Comparison of ENCODE assay signal across 28 mouse cellular contexts in the genomic region with DNA sequence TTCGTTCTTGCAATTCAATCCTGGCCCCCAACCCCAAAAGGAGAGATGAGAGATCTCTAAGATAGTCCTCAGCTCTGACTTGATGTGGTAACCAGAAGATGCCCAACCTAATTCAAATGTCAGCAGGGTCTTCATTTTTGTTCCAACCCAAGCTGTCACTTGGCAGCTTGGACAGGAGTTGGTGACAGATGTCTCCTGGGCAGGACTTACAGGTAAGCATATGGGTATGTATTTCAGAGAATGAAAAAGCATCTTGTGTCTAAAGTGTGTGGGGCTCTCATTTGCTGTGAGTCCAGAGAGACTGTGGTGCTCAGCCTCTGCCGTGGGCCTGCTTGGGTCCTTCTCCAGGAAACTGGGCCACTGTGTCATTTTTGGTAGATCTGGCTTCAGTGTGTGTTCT. TPM values are rescaled to one million over a fixed set of nuclear protein-coding genes. Genes with fewer than 3 reads are reported as not detected.
DNase-seq lines count a peak whose midpoint lies in the region.
"Had no signal": no experiment of that assay in that cellular context is flagged by ENCODE, and none has a peak within 500 bp of the region (broad histone marks: within the 10 kb centered on the region; RNA-seq: fewer than 3 reads in every experiment).

No protein-coding gene starts in this region.

- no peaks in the 10 kb centered on the region for H3K9me3 ChIP-seq in heart, embryonic 10.5 days
- H3K9me3 ChIP-seq: embryonic facial prominence, embryonic 10.5 days; embryonic facial prominence, embryonic 15.5 days; forebrain, embryonic 12.5 days; G1E; heart, embryonic 15.5 days; hindbrain, embryonic 13.5 days; limb, embryonic 10.5 days; limb, embryonic 15.5 days; liver, embryonic 13.5 days; midbrain, embryonic 13.5 days; neural tube, embryonic 15.5 days had no signal

- no peak overlapping the region for H3K4me3 ChIP-seq in heart, embryonic 10.5 days
- H3K4me3 ChIP-seq: embryonic facial prominence, embryonic 10.5 days; embryonic facial prominence, embryonic 15.5 days; forebrain, embryonic 12.5 days; heart, embryonic 15.5 days; hindbrain, embryonic 13.5 days; layer of hippocampus, adult 2 months; limb, embryonic 10.5 days; limb, embryonic 15.5 days; liver, embryonic 13.5 days; midbrain, embryonic 13.5 days; neural tube, embryonic 15.5 days had no signal

- no peaks in the 10 kb centered on the region for H3K27me3 ChIP-seq in heart, embryonic 10.5 days (ENCODE audit: insufficient read depth, poor library complexity, severe bottlenecking)
- H3K27me3 ChIP-seq: heart, embryonic 15.5 days; limb, embryonic 15.5 days; liver, embryonic 13.5 days had no signal

- peaks cover 18% of the 10 kb centered on the region; the same call in 1 of the 2 replicates for H3K4me1 ChIP-seq in heart, embryonic 10.5 days
- H3K4me1 ChIP-seq: embryonic facial prominence, embryonic 15.5 days; heart, embryonic 15.5 days; liver, embryonic 13.5 days had no signal

- no peak for DNase-seq in heart, embryonic 10.5 days (ENCODE audit: low spot score)
- DNase-seq in heart, postnatal 4 days, result no peak
- DNase-seq in cerebellum, adult 11 months, result peak; percentile 61
- DNase-seq in cerebellum, adult 9-10 months, result peak; percentile 87
- DNase-seq in cerebellum, postnatal 36 days, result peak; percentile 61 to 70
- DNase-seq in left cerebral cortex, adult 11 months (ENCODE audit: low spot score), result no peak
- no peak for DNase-seq in layer of hippocampus, adult 11-12 months (ENCODE audit: low spot score)
- DNase-seq: adrenal gland, postnatal 10 days; gastrocnemius, postnatal 10 days; kidney, adult 9 months; kidney, postnatal 25 days; liver, embryonic 13.5 days; lung, adult 18-20 months; retina, postnatal 1 day; right cerebral cortex, postnatal 25 days; thymus, postnatal 14 days had no signal

- H3K36me3 ChIP-seq in heart, embryonic 10.5 days, result no peaks in the 10 kb centered on the region
- H3K36me3 ChIP-seq: embryonic facial prominence, embryonic 10.5 days; embryonic facial prominence, embryonic 15.5 days; forebrain, embryonic 12.5 days; G1E; heart, embryonic 15.5 days; hindbrain, embryonic 13.5 days; limb, embryonic 10.5 days; limb, embryonic 15.5 days; liver, embryonic 13.5 days; midbrain, embryonic 13.5 days; neural tube, embryonic 15.5 days had no signal

- 83% methylated on average over 2 of the region's 2 CpGs for WGBS in heart, embryonic 10.5 days

- 0 out of 2 replicates have a peak overlapping the region, but pooled peaks have one; percentile 7 for H3K27ac ChIP-seq in heart, embryonic 10.5 days
- H3K27ac ChIP-seq: embryonic facial prominence, embryonic 10.5 days; embryonic facial prominence, embryonic 15.5 days; forebrain, embryonic 12.5 days; heart, embryonic 15.5 days; hindbrain, embryonic 13.5 days; layer of hippocampus, adult 2 months; limb, embryonic 10.5 days; limb, embryonic 15.5 days; liver, embryonic 13.5 days; macrophage; midbrain, embryonic 13.5 days; neural tube, embryonic 15.5 days had no signal

RNA-seq across cellular contexts. Expression of gene Nav2, which starts 23.6 kb away (rescaled TPM):
- 23.3 and 27.7 TPM in 2 replicates for polyA plus RNA-seq in heart, embryonic 10.5 days (2016; fragmentation: Nextera tagmentation; extraction: Ambion mirVana)
- 100 to 1,000 TPM; 106 to 112 TPM for total RNA-seq in heart, postnatal 4 days (2021)
- polyA plus RNA-seq: G1E had no signal

RNA-seq across cellular contexts. Expression of gene E2f8, which starts 50.7 kb away (rescaled TPM):
- 21.9 and 25.4 TPM in 2 replicates for polyA plus RNA-seq in heart, embryonic 10.5 days (2016; fragmentation: Nextera tagmentation; extraction: Ambion mirVana)
- 10 to 100 TPM; 17.6 to 18.5 TPM for total RNA-seq in heart, postnatal 4 days (2021)

Comparison
In these comparisons a context has a peak if more than half of its experiments do, and no peak if none do; other contexts are left out.
1. DNase-seq: peak in cerebellum, adult 11 months (single experiment), cerebellum, adult 9-10 months (single experiment) and cerebellum, postnatal 36 days (2 of 2); none in heart, embryonic 10.5 days (single experiment), heart, postnatal 4 days (single experiment), left cerebral cortex, adult 11 months (single experiment) and layer of hippocampus, adult 11-12 months (single experiment).